Mouse (Mus musculus) heart, adult 18-20 months (tissue): Measurements from ENCODE around the gene Rcvrn. TPM values are rescaled to one million over a fixed set of nuclear protein-coding genes. Genes with fewer than 3 reads are reported as not detected.

Experiments
- total RNA-seq, 2 experiments: library from RNA; stranded (reverse); gene quantifications; 2 replicates each; pipeline ENCODE4 v1.2.3; 2021

Rcvrn gene
- total RNA-seq, 2 experiments from 2014 or later, result not detected

Other genes starting within 250 kb of the Rcvrn start
- 1 to 10 TPM; 7.5 to 9.0 TPM for gene Gas7, start 239.9 kb upstream of the Rcvrn start, total RNA-seq
- not detected for gene Glp2r, start 75.8 kb downstream of the Rcvrn start, total RNA-seq
- not detected for gene Gsg1l2, start 79.3 kb downstream of the Rcvrn start, total RNA-seq
- 100 to 1,000 TPM; 210 to 223 TPM for gene Dhrs7c, start 102.9 kb downstream of the Rcvrn start, total RNA-seq
- gene Usp43, start 226.8 kb downstream of the Rcvrn start, total RNA-seq, result 1 to 10 TPM in 1 of 2 experiments, under 1 TPM in 1; 0.94 to 1.4 TPM